Mouse (Mus musculus): ENCODE measurements around the gene Twnk. TPM values are rescaled to one million over a fixed set of nuclear protein-coding genes. Genes with fewer than 3 reads are reported as not detected.

The Twnk gene
- polyA plus RNA-seq, 1 experiment from 2014 or later, result 7.4 TPM

DNA sequence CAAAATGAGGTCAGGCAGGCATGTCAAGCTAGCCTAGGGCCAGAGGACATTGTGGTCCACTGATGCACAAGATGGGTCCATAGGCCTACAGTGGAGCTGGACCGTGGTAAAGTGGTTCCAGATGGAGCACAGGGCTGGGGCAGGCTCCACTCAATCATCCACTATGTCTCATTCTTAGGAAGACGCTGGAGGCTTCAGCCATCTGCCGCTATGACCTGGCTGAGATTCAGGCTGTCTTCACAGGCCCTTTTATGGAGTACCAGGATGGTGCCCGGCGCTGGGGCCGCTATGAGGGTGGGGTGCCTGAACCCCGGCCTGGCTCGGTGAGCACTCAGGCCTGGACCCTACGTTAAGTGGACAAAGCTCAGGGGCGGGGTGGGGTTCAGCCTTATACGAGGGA, 7.7 kb upstream of the Twnk start:
- H3K9me3 ChIP-seq (ENCODE audit: control insufficient read depth), result no peaks in the 10 kb centered on the region
- no peaks in the 10 kb centered on the region for H3K27me3 ChIP-seq (replicated peaks; ENCODE audit: control insufficient read depth, insufficient read depth, low read length)
- H3K4me2 ChIP-seq (replicated peaks; ENCODE audit: low read depth), result no peak overlapping the region
- no peak for TF ChIP-seq CTCF (IDR thresholded peaks at IDR 0.05; ENCODE audit: low read depth)
- no peaks in the 10 kb centered on the region for H3K4me1 ChIP-seq (replicated peaks; ENCODE audit: control insufficient read depth, insufficient read depth, low read length)
- H3K4me3 ChIP-seq (ENCODE audit: low read depth, low read length), result no peak overlapping the region
- 79% methylated on average over 11 of the region's 11 CpGs for WGBS
- H3K36me3 ChIP-seq (ENCODE audit: control insufficient read depth, insufficient read depth), result peaks cover 66% of the 10 kb centered on the region
- no peak for ATAC-seq
- H3K9ac ChIP-seq (ENCODE audit: low read depth, low read length), result no peak overlapping the region
- no peak overlapping the region for H3K27ac ChIP-seq (ENCODE audit: low read depth, low read length)

DNA sequence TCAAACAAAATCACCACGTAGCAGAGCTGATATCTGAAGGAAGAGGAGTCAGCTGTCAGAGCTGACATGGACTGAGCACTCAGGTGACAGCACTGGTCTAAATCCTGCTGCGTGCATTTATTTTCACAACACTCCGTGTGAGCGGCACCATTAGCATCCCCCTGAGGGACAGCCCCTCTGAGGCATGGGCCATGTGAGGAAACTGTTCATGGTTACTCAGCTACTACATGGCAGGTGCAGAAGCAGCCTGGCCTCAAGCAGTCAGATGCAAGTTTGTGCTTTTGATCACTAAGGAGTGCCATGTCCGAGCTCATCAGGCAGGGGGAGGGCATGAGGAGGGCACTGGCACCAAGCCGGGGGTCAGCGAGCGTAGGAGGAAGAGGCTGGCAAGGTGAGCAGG, 5.8 kb upstream of the Twnk start:
- Histone ChIP-seq H3K4me3 (ENCODE audit: low read depth, low read length) (no peak overlapping the region), H3K27me3 (replicated peaks; ENCODE audit: control insufficient read depth, insufficient read depth, low read length) (no peaks in the 10 kb centered on the region), H3K4me2 (replicated peaks; ENCODE audit: low read depth) (no peak overlapping the region), H3K9ac (ENCODE audit: low read depth, low read length) (no peak overlapping the region), H3K4me1 (replicated peaks; ENCODE audit: control insufficient read depth, insufficient read depth, low read length) (no peaks in the 10 kb centered on the region), H3K27ac (ENCODE audit: low read depth, low read length) (no peak overlapping the region), H3K9me3 (ENCODE audit: control insufficient read depth) (no peaks in the 10 kb centered on the region), H3K36me3 (ENCODE audit: control insufficient read depth, insufficient read depth) (peaks cover 74% of the 10 kb centered on the region)
- TF ChIP-seq CTCF (IDR thresholded peaks at IDR 0.05; ENCODE audit: low read depth), result no peak
- WGBS, result 88% methylated on average over 8 of the region's 8 CpGs
- no peak for ATAC-seq

DNA sequence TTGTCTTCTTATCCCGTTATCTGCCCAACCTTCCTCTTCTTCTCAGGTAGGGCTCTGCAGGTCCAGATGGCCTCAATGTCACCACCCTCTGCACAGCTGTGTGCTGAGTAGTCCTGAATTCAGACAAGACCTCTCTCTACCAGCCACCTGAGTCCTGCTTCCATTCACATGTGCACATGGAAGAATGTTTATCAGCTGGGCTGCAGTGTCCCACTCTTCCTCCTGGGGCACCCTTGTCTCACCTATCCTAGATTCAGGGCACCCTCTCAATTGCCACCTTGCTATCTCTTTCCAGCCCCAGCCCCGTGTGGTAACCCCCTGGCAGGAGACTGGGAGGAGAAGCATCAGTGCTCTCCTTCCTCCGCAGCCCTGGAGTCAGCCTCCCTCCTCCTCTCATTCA, 3.2 kb upstream of the Twnk start:
- TF ChIP-seq CTCF (IDR thresholded peaks at IDR 0.05; ENCODE audit: low read depth), result peak; percentile 53
- WGBS, result 60% methylated on average over 3 of the region's 3 CpGs
- no peak for ATAC-seq
- Histone ChIP-seq H3K4me3 (ENCODE audit: low read depth, low read length) (no peak overlapping the region), H3K27ac (ENCODE audit: low read depth, low read length) (no peak overlapping the region), H3K4me1 (replicated peaks; ENCODE audit: control insufficient read depth, insufficient read depth, low read length) (no peaks in the 10 kb centered on the region; the same call in 1 of the 2 replicates), H3K36me3 (ENCODE audit: control insufficient read depth, insufficient read depth) (peaks cover 68% of the 10 kb centered on the region), H3K9me3 (ENCODE audit: control insufficient read depth) (no peaks in the 10 kb centered on the region), H3K4me2 (replicated peaks; ENCODE audit: low read depth) (no peak overlapping the region), H3K9ac (ENCODE audit: low read depth, low read length) (no peak overlapping the region), H3K27me3 (replicated peaks; ENCODE audit: control insufficient read depth, insufficient read depth, low read length) (no peaks in the 10 kb centered on the region)

DNA sequence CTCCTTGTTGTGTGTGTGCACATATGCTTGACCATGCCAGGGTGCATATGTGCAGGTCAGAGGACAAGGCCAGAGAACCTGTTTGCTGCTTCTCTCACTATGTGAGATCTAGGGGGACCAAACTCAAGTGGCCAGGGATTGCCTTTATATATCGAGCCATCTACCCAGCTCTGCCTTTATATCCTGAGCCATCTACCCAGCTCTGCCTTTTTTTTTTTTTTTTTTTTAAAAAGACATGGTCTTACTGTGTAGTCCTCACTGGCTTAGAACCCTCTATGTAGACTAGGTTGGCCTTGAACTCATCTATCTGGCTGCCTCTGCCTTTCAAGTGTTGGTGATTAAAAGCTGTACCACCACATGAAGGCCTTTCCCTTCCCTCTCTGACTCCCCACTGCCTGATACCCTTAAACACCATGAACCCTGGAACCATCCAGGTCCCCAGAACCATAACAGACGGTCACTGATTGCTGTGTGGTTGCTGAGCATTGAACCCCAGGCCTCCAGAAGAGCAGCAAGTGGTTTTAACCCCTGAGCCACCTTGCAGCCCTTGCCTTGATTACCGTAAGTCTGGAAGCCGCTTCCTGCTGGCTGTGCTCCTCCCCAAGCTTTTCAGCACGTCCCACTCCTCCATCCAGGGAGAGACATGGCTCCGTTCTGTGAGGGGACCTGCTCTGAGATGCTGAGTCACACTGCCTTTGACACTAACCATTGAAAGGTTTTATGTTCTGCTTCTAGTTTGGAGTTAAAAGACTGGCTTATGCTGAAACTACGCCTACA, 1.5 kb upstream of the Twnk start:
- ATAC-seq, result no peak
- Histone ChIP-seq H3K4me2 (replicated peaks; ENCODE audit: low read depth) (no peak overlapping the region), H3K36me3 (ENCODE audit: control insufficient read depth, insufficient read depth) (peaks cover 60% of the 10 kb centered on the region), H3K27ac (ENCODE audit: low read depth, low read length) (0 out of 2 replicates have a peak overlapping the region, but pooled peaks have one; percentile 5), H3K4me3 (ENCODE audit: low read depth, low read length) (no peak overlapping the region), H3K9ac (ENCODE audit: low read depth, low read length) (no peak overlapping the region), H3K4me1 (replicated peaks; ENCODE audit: control insufficient read depth, insufficient read depth, low read length) (no peaks in the 10 kb centered on the region; the same call in 1 of the 2 replicates), H3K9me3 (ENCODE audit: control insufficient read depth) (no peaks in the 10 kb centered on the region), H3K27me3 (replicated peaks; ENCODE audit: control insufficient read depth, insufficient read depth, low read length) (no peaks in the 10 kb centered on the region)
- no peak for TF ChIP-seq CTCF (IDR thresholded peaks at IDR 0.05; ENCODE audit: low read depth)
- 76% methylated on average over 7 of the region's 7 CpGs for WGBS

DNA sequence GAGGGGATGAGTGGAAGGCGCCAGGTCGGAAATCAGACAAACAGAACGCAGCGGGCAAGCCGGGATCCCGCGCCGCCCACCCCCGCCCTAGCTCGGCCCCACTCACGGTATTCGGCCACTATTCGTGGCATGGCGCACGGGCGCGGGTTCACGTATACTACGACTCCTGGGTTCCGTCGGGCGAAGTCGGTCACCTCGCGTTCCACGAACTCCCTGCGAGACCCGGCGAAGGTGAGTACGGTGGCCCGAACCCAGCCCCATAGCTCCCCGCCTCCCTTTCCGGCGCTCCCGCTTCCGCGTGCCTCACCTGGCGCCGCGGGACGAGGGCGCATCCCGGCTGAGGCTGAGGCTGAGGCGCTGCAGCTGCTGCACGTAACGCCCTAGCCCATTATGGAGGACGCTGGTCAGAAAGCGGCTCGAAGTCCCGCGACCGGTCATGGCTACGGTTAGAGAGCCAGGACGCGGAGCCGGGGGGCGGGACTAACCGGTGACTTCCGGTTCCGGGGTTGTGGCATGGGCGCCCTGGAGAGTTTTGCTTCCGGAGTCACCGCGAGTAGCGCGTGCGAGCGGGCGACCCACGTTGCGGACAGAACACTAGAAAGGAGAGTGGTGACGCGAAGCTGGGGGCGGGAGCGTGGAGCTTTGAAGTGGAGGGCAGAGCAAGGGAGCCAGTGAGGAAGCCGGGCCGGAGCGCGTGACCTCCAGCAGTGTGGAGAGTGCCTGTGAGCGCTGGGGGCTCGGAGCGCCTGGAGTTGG, 672 bp downstream of the Twnk start, which contains the start of gene Mrpl43:
Gene Mrpl43, minus strand, starts transcription at position 486 of the 756 bp plus-strand sequence.
- ATAC-seq, result peak; percentile 87
- peak within 1 kb of the TSS; percentile 86 for H3K4me3 ChIP-seq (ENCODE audit: low read depth, low read length)
- no peaks in the 10 kb centered on the region for H3K9me3 ChIP-seq (ENCODE audit: control insufficient read depth)
- H3K4me2 ChIP-seq (replicated peaks; ENCODE audit: low read depth), result peak within 1 kb of the TSS; percentile 93
- no peak for TF ChIP-seq CTCF (IDR thresholded peaks at IDR 0.05; ENCODE audit: low read depth)
- peak within 1 kb of the TSS; percentile 74 for H3K9ac ChIP-seq (ENCODE audit: low read depth, low read length)
- H3K4me1 ChIP-seq (replicated peaks; ENCODE audit: control insufficient read depth, insufficient read depth, low read length), result no peaks in the 10 kb centered on the region; the same call in 1 of the 2 replicates
- H3K36me3 ChIP-seq (ENCODE audit: control insufficient read depth, insufficient read depth), result peaks cover 54% of the 10 kb centered on the region
- H3K27me3 ChIP-seq (replicated peaks; ENCODE audit: control insufficient read depth, insufficient read depth, low read length), result no peaks in the 10 kb centered on the region
- WGBS, result under 1% methylated on average over 82 of the region's 82 CpGs
- peak within 1 kb of the TSS; percentile 54 for H3K27ac ChIP-seq (ENCODE audit: low read depth, low read length)

DNA sequence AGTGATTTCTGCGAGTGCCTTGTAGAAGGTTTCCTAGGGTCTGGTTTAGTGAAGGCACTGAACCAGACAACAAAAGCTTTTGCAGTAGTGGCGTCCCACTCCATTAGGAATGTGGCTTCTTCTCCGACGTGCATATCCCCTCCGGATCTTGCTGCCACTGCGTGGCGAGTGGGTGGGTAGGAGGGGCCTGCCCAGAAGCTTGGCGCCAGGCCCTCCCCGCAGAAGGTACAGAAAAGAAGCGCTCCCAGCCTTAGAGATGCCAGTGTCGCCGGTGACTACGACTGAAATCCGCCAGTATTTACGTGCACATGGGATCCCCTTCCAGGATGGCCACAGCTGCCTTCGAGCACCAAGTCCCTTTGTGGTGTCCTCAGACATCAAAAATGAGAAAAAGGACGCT, 1.6 kb downstream of the Twnk start:
- 19% methylated on average over 17 of the region's 17 CpGs for WGBS
- TF ChIP-seq CTCF (IDR thresholded peaks at IDR 0.05; ENCODE audit: low read depth), result no peak
- H3K9me3 ChIP-seq (ENCODE audit: control insufficient read depth), result no peaks in the 10 kb centered on the region
- no peaks in the 10 kb centered on the region for H3K27me3 ChIP-seq (replicated peaks; ENCODE audit: control insufficient read depth, insufficient read depth, low read length)
- no peaks in the 10 kb centered on the region; the same call in 1 of the 2 replicates for H3K4me1 ChIP-seq (replicated peaks; ENCODE audit: control insufficient read depth, insufficient read depth, low read length)
- H3K9ac ChIP-seq (ENCODE audit: low read depth, low read length), result peak overlapping the region; percentile 74
- ATAC-seq, result no peak
- peak overlapping the region; percentile 86 for H3K4me3 ChIP-seq (ENCODE audit: low read depth, low read length)
- H3K36me3 ChIP-seq (ENCODE audit: control insufficient read depth, insufficient read depth), result peaks cover 53% of the 10 kb centered on the region
- H3K27ac ChIP-seq (ENCODE audit: low read depth, low read length), result peak overlapping the region; percentile 54; the same call in 1 of the 2 replicates
- peak overlapping the region; percentile 93 for H3K4me2 ChIP-seq (replicated peaks; ENCODE audit: low read depth)
